Mouse (Mus musculus): ENCODE measurements around the gene Ankrd33. TPM values are rescaled to one million over a fixed set of nuclear protein-coding genes. Genes with fewer than 3 reads are reported as not detected.

Gene Ankrd33
- polyA plus RNA-seq, 1 experiment from 2014 or later, result not detected

DNA sequence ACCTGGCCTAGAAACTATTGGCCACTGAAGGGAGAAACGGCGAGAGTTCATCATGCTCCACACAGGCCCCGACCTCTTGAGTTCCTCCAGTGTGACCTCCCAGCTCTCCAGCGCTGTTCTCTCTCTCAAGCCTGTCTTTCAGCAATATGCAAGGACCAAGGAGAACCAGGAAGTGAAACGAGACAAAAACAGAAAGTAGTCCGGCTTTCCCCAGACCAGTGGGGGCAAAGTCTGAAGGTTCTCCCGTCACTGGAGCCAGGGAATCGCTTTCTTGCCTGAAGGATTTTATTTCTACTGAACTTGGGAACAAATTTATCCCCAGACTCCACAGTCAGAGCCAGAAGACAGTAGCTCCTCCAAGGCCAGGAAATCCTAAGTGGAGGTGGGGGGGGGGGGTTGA, 29.2 kb downstream of the Ankrd33 start:
- H3K4me1 ChIP-seq (replicated peaks; ENCODE audit: control insufficient read depth, insufficient read depth, low read length), result peaks cover 11% of the 10 kb centered on the region; the same call in 1 of the 2 replicates
- DNase-seq (ENCODE audit: low spot score) (no peak), ATAC-seq (ENCODE audit: low FRiP score) (no peak)
- no peak overlapping the region for H3K4me2 ChIP-seq (replicated peaks; ENCODE audit: low read depth, low read length)
- H3K27me3 ChIP-seq (ENCODE audit: control insufficient read depth, insufficient read depth, low read length), result no peaks in the 10 kb centered on the region
- no peaks in the 10 kb centered on the region for H3K36me3 ChIP-seq (ENCODE audit: control insufficient read depth, insufficient read depth, low read length)
- H3K9ac ChIP-seq (ENCODE audit: low read depth, low read length), result no peak overlapping the region
- H3K4me3 ChIP-seq (ENCODE audit: low read depth, low read length), result no peak overlapping the region
- 85% methylated on average over 8 of the region's 8 CpGs for WGBS
- no peak overlapping the region for H3K27ac ChIP-seq (ENCODE audit: low read depth, low read length)
- H3K9me3 ChIP-seq (ENCODE audit: control insufficient read depth, low read length), result no peaks in the 10 kb centered on the region

DNA sequence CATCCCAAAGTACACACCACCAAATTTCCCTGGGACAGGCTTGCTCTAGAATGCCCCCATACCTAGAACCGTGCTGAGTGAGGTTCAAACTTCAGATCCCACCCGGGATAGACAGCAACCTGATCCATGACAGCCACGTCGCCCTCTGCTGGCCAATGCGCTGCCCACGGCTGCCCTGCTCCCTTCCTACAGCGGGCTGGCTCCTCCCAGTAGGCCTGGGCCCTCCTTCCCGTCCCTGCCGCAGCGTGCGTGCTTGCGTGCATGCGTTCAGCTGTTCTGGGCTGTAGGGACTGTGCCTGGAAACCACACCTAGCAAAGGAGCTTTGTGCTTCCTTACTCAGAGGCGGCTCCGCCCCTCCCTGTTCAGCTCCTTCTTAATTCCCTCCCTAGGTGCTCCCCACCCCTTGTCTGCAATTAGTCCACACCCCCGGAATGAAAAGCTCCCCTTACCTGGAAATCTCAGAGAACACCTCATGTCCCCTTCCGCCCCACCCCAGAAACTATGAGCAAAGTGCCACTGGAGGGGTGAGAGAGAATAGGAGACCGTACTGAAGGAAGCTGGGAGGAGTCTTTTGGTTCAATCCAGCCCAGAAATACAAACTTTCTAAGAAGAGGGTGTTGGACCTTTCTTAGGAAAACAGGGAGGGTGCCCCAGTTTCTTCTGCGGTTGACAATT, 30.0 kb downstream of the Ankrd33 start:
- ATAC-seq (ENCODE audit: low FRiP score), result peak; percentile 86
- no peaks in the 10 kb centered on the region for H3K27me3 ChIP-seq (ENCODE audit: control insufficient read depth, insufficient read depth, low read length)
- H3K4me2 ChIP-seq (replicated peaks; ENCODE audit: low read depth, low read length), result peak overlapping the region; percentile 37
- H3K27ac ChIP-seq (ENCODE audit: low read depth, low read length), result no peak overlapping the region
- H3K4me1 ChIP-seq (replicated peaks; ENCODE audit: control insufficient read depth, insufficient read depth, low read length), result peaks cover 7% of the 10 kb centered on the region; the same call in 1 of the 2 replicates
- no peaks in the 10 kb centered on the region for H3K36me3 ChIP-seq (ENCODE audit: control insufficient read depth, insufficient read depth, low read length)
- 0 out of 2 replicates have a peak overlapping the region, but pooled peaks have one; percentile 0 for H3K4me3 ChIP-seq (ENCODE audit: low read depth, low read length)
- peak; percentile 96 for DNase-seq (ENCODE audit: low spot score)
- 12% methylated on average over 19 of the region's 19 CpGs for WGBS
- peak overlapping the region; percentile 25; the same call in 1 of the 2 replicates for H3K9ac ChIP-seq (ENCODE audit: low read depth, low read length)
- H3K9me3 ChIP-seq (ENCODE audit: control insufficient read depth, low read length), result no peaks in the 10 kb centered on the region

DNA sequence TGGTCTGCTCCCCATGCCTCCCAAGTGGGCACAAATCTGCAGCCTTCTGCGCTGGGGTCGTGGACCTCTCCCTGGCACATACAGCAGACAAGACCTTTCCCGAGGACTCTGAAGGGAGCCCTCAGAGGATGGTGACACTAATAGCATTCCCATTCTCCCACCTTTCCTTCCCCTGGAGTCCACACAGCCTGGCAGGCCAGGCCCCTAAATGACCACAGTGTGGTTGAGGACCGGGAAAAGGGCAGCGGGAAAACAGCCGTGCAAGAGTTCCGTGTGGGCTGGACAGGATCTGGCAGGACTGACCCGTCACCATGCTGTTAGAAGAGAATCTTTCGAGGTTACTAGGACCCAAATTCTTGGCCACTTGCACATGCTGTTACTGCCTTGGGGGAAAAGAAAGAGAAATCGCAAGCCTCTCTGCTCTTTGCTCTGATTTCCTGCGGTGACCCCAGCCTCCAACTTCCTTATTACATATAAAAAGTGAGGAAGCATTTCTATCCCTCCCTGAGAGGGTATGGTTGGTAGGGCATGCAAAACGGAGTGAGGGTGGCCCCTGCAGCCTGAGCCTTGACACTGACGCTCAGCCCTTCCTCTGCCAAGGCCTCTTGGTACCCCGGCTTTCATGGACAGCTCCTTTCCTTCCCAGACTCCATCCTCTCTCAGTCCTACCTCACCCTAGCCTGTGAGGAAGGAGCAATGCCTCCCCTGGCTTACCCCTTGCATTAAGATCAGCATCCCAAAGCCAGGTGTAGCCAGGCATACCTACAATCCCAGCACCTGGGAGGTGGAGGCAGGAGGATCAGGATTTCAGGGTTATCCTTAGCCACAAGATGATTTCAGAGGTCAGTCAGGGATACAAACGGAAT, 30.8 kb downstream of the Ankrd33 start:
- H3K4me3 ChIP-seq (ENCODE audit: low read depth, low read length), result no peak overlapping the region
- DNase-seq (ENCODE audit: low spot score) (no peak), ATAC-seq (ENCODE audit: low FRiP score) (no peak)
- H3K4me1 ChIP-seq (replicated peaks; ENCODE audit: control insufficient read depth, insufficient read depth, low read length), result 0 out of 2 replicates have a peak, but pooled peaks cover 6% of the 10 kb centered on the region
- no peaks in the 10 kb centered on the region for H3K27me3 ChIP-seq (ENCODE audit: control insufficient read depth, insufficient read depth, low read length)
- 0 out of 2 replicates have a peak overlapping the region, but pooled peaks have one; percentile 25 for H3K9ac ChIP-seq (ENCODE audit: low read depth, low read length)
- H3K27ac ChIP-seq (ENCODE audit: low read depth, low read length), result no peak overlapping the region
- H3K4me2 ChIP-seq (replicated peaks; ENCODE audit: low read depth, low read length), result no peak overlapping the region
- H3K9me3 ChIP-seq (ENCODE audit: control insufficient read depth, low read length), result no peaks in the 10 kb centered on the region
- no peaks in the 10 kb centered on the region for H3K36me3 ChIP-seq (ENCODE audit: control insufficient read depth, insufficient read depth, low read length)
- 70% methylated on average over 15 of the region's 15 CpGs for WGBS

DNA sequence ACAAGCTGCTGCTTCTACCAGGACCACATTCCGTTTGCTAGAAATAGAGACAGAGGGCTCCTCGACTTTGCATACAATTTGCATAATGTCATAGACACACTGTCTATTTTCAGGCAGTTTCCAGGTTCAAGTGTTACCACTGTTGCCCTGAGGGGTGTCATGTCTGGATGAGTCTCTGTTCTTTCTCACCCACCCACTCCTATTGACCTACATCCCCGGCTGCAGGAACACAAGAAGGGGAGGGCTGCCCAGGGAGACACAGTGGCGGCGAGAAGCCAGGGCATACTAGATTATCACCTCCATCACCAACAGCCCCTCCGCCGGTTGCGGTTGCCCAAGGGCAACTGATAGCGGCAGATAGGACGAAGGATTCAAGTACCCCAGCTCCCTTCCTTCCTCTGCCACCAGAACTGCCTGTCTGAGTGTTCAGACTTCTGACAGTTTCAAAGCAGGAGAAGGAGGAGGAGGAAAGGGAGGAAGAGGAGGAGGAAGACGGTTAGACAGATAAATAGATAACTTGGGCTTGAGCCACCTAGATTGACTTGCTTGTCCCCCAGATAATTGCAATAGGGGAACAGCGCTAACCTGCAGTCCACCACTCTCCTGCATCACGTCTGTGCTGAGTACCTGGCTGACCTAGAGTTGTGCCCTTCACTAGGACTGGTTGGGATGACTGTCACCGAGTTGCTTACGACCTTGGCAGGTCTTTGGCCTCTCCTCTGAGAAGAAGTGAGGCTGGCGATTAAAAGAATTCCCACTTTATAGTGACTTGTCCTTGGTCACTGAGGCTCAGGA, 31.8 kb downstream of the Ankrd33 start:
- no peak overlapping the region for H3K4me2 ChIP-seq (replicated peaks; ENCODE audit: low read depth, low read length)
- H3K27me3 ChIP-seq (ENCODE audit: control insufficient read depth, insufficient read depth, low read length), result no peaks in the 10 kb centered on the region
- H3K27ac ChIP-seq (ENCODE audit: low read depth, low read length), result no peak overlapping the region
- H3K9me3 ChIP-seq (ENCODE audit: control insufficient read depth, low read length), result no peaks in the 10 kb centered on the region
- no peaks in the 10 kb centered on the region for H3K36me3 ChIP-seq (ENCODE audit: control insufficient read depth, insufficient read depth, low read length)
- H3K9ac ChIP-seq (ENCODE audit: low read depth, low read length), result no peak overlapping the region
- WGBS, result 83% methylated on average over 16 of the region's 16 CpGs
- no peak for ATAC-seq (ENCODE audit: low FRiP score)
- no peak overlapping the region for H3K4me3 ChIP-seq (ENCODE audit: low read depth, low read length)
- H3K4me1 ChIP-seq (replicated peaks; ENCODE audit: control insufficient read depth, insufficient read depth, low read length), result 0 out of 2 replicates have a peak, but pooled peaks cover 6% of the 10 kb centered on the region
- no peak for DNase-seq (ENCODE audit: low spot score)

DNA sequence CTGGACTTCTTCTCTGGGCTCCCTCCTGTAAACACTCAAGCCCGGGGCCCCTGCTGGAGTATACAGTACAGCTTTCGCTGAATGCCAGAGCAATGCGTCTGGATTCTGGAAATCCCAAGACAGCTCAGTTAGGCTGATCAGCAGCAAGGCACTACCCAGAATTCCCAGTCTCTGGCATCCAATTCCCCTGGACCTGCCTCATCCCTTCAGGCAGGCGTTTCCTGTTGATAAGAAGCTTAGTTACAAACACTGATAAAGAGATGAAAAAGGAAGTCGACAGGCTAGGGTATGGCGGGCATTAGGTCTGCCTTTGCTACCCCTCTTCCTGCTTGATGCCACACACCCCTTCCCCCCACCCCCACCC, 32.3 kb downstream of the Ankrd33 start:
- Histone ChIP-seq H3K27ac (ENCODE audit: low read depth, low read length) (no peak overlapping the region), H3K9ac (ENCODE audit: low read depth, low read length) (no peak overlapping the region), H3K4me3 (ENCODE audit: low read depth, low read length) (no peak overlapping the region), H3K9me3 (ENCODE audit: control insufficient read depth, low read length) (no peaks in the 10 kb centered on the region), H3K27me3 (ENCODE audit: control insufficient read depth, insufficient read depth, low read length) (no peaks in the 10 kb centered on the region), H3K4me1 (replicated peaks; ENCODE audit: control insufficient read depth, insufficient read depth, low read length) (0 out of 2 replicates have a peak, but pooled peaks cover 6% of the 10 kb centered on the region), H3K4me2 (replicated peaks; ENCODE audit: low read depth, low read length) (no peak overlapping the region), H3K36me3 (ENCODE audit: control insufficient read depth, insufficient read depth, low read length) (no peaks in the 10 kb centered on the region)
- no peak for ATAC-seq (ENCODE audit: low FRiP score)
- 66% methylated on average over 6 of the region's 6 CpGs for WGBS
- no peak for DNase-seq (ENCODE audit: low spot score)

DNA sequence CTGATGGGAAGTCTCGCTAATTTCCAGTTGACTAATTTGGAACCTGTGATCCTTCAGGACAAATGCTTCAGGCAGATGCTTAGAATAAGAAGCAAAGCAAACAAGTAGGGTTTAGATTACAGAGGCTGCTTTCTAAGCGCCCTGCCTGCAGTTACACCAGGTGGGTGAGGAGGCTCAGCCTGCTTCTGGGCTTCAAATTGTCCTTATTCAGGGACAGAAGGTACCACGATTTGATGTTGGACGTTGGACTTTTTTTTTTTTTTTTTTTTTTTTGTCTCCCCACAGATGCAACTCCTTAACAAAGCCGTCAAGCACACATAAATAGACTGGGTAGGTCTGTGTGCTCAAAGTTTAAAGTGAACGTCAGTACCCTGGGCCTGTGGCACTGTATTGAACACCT, 33.0 kb downstream of the Ankrd33 start:
- Histone ChIP-seq H3K4me3 (ENCODE audit: low read depth, low read length) (no peak overlapping the region), H3K9ac (ENCODE audit: low read depth, low read length) (no peak overlapping the region), H3K4me1 (replicated peaks; ENCODE audit: control insufficient read depth, insufficient read depth, low read length) (0 out of 2 replicates have a peak, but pooled peaks cover 3% of the 10 kb centered on the region), H3K27me3 (ENCODE audit: control insufficient read depth, insufficient read depth, low read length) (no peaks in the 10 kb centered on the region), H3K9me3 (ENCODE audit: control insufficient read depth, low read length) (no peaks in the 10 kb centered on the region), H3K4me2 (replicated peaks; ENCODE audit: low read depth, low read length) (no peak overlapping the region), H3K27ac (ENCODE audit: low read depth, low read length) (no peak overlapping the region), H3K36me3 (ENCODE audit: control insufficient read depth, insufficient read depth, low read length) (no peaks in the 10 kb centered on the region)
- no peak for ATAC-seq (ENCODE audit: low FRiP score)
- 75% methylated on average over 6 of the region's 6 CpGs for WGBS
- no peak for DNase-seq (ENCODE audit: low spot score)

DNA sequence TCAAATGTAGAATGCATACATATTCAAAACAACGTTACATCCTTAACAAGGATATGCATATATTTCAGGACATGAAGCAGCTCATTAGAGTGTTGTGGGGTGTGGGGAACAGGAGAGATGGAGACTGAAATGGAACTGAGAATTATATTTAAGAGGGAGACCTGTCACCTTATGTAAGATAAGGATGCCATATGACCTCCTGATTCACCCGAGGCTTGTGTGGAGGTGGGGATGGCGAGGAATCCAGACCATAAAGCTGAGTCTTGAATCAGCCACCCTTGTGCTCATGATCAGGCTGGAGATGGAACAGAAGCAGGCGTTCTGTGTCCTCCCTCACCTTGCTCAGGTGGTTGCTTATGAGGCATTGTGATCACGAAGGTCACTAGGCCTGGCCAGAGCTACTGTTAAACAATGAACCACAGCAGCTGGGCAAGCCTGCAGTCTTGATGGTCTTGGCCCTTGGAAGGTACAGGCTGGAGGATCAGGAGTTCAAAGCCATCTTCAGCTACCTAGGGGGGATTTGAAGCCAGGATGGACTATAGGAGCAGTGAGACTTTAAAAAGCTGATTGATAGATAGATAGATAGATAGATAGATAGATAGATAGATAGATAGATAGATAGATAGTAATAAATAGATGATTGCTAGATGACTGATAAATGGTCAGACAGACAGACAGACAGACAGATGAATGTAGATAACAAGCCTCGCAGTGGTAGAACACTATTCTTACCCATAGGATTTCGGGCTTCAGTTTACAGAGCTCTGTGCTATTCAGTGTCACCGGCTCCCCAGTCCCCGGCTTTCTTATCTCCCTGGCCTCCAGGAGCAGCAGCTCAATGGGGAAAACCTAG, 36.1 kb downstream of the Ankrd33 start:
- Histone ChIP-seq H3K4me2 (replicated peaks; ENCODE audit: low read depth, low read length) (no peak overlapping the region), H3K9ac (ENCODE audit: low read depth, low read length) (no peak overlapping the region), H3K4me3 (ENCODE audit: low read depth, low read length) (no peak overlapping the region), H3K27ac (ENCODE audit: low read depth, low read length) (no peak overlapping the region), H3K4me1 (replicated peaks; ENCODE audit: control insufficient read depth, insufficient read depth, low read length) (no peaks in the 10 kb centered on the region), H3K9me3 (ENCODE audit: control insufficient read depth, low read length) (no peaks in the 10 kb centered on the region), H3K27me3 (ENCODE audit: control insufficient read depth, insufficient read depth, low read length) (no peaks in the 10 kb centered on the region), H3K36me3 (ENCODE audit: control insufficient read depth, insufficient read depth, low read length) (no peaks in the 10 kb centered on the region)
- DNase-seq (ENCODE audit: low spot score), result no peak
- WGBS, result 78% methylated on average over 9 of the region's 9 CpGs
- ATAC-seq (ENCODE audit: low FRiP score), result no peak

Data from hindbrain, embryonic 11.5 days (tissue).